Mouse (Mus musculus) common myeloid progenitor, adult 5-6 weeks (primary cell): ENCODE results near the gene Zfp598. TPM values are rescaled to one million over a fixed set of nuclear protein-coding genes. Genes with fewer than 3 reads are reported as not detected.
A peak's percentile ranks its signal among the peaks of the same experiment; 100 is the strongest.
"Not testable (repeated sequence)": the region's sequence is repeated elsewhere in the genome, so short reads cannot be mapped to it uniquely, and the experiment has no call there.

Source experiments
- ATAC-seq: replicated peaks from 2 replicates; pipeline ENCODE4 v1.8.0; 2016; ENCODE audit warnings: low read depth, mild to moderate bottlenecking, moderate TSS enrichment, inconsistent platforms; ENCODE audit not compliant: poor library complexity, severe bottlenecking
- total RNA-seq: library from RNA; stranded (forward); fragments of 200-1000, 187-1606 nt; gene quantifications from 2 replicates; pipeline ENCODE4 v1.2.3, GENCODE M21; 2017

Zfp598 gene
- total RNA-seq, 1 experiment from 2014 or later = 25.4 TPM

DNA sequence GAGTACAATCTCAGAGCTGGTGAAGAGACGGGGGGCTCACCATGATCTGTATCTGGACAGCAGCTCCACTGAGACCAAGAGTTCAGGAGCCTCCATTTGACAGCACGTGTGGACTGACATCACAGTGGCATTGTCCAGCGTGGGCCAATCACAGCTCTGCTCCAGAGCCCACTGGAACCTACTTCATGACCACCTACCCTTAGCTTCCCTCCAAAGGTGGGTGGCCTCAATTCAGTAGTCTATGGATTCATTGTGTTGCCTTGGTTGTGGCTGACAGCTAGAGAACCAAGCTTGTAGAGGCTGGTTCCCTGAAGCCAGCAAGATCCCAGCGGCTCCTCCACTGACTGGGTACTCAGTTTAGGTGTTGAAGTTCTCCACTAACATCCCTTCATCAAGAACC, 48.5 kb downstream of the Zfp598 start, which contains the start of the genes Rnf151 and Rps2:
Gene Rnf151 (minus strand): TSS at position 121 of the 400 bp plus-strand sequence.
Gene Rps2 (plus strand): TSS at position 174 of the 400 bp plus-strand sequence.
- no peak for ATAC-seq

DNA sequence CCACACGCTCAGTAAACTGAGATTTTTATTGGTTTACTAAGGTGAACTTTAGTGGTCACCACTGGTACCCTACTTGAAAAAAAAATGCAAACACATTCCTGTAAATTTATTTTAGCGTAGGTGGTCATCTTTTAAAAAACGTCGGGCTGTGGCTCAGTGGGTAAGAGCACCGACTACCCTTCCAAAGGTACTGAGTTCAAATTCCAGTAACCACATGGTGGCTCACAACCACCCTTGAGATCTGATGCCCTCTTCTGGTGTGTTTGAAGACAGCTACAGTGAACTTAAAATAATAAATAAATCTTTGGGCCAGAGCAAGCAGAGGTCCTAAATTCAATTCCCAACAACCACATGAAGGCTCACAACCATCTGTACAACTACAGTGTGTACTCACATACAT, 49.5 kb downstream of the Zfp598 start:
- not testable (repeated sequence) for ATAC-seq

DNA sequence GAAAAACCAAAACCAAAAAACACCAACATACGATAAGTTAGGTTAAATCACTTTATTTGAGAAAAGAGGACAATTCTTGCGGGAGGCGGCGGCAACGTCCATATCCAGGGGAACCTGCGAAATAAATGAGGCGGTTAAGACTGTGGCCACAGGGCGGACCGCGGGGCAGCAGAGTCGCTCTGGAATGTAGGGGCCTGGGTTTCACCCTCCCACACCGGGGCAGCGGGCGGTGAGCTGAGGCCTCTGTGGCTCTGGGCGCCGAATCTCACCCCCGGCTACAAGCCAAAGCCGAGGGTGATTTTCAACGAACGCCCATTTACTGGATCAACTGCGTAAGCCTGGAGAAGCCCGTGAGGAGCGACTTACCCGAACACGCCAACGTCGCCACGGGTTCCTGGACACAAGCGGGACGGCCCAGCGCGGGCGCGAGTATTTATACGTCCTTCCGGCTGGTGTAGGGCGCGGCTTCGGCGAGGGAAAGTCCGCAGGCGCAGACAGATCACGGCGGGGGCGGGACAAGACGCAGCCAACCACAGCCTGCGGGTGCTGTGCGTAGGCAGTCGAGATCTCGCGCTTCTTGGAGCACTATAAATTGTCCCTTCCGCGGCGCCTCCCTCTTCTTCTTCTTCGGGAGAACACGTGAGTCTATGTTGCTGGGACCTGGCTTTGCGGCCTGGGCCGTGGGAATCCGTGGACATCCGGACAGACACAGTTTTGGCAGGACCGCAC, 50.2 kb downstream of the Zfp598 start:
- peak; percentile 86 for ATAC-seq

DNA sequence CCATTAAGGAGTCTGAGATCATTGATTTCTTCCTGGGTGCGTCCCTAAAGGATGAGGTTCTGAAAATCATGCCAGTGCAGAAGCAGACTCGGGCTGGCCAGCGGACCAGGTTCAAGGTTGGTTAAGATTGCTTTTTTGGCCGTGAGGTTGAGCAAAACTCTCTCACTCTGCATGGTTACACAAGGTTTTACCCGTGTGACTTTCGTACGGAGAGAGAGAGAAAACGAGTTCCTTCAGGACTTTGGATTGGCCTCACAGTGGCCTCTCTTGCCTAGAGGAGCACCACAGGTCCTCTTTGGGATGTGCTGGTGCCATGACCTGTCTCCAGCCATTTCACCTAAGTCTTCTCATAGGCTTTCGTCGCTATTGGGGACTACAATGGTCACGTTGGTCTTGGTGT, 51.1 kb downstream of the Zfp598 start:
- ATAC-seq = not testable (repeated sequence)

DNA sequence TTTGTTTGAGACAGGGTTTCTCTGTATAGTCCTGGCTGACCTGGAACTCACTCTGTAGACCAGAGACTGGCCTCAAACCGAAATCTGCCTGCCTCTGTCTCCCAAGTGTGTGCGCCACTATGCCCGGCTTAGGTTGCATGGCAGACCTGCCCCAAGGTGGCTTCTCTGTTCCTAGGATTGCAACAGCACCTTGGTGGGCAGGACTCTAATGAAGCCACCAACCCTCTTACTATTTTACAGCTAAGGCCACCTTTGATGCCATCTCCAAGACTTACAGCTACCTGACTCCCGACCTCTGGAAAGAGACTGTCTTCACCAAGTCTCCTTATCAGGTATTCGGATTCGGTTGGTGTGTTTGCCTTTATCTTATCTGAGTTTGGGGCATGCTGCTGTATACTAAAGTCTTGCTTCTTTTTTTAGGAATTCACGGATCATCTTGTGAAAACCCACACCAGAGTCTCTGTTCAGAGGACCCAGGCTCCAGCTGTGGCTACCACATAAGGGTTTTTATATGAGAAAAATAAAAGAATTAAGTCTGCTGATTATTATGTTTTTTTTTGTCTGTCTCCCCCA, 52.0 kb downstream of the Zfp598 start:
- not testable (repeated sequence) for ATAC-seq

DNA sequence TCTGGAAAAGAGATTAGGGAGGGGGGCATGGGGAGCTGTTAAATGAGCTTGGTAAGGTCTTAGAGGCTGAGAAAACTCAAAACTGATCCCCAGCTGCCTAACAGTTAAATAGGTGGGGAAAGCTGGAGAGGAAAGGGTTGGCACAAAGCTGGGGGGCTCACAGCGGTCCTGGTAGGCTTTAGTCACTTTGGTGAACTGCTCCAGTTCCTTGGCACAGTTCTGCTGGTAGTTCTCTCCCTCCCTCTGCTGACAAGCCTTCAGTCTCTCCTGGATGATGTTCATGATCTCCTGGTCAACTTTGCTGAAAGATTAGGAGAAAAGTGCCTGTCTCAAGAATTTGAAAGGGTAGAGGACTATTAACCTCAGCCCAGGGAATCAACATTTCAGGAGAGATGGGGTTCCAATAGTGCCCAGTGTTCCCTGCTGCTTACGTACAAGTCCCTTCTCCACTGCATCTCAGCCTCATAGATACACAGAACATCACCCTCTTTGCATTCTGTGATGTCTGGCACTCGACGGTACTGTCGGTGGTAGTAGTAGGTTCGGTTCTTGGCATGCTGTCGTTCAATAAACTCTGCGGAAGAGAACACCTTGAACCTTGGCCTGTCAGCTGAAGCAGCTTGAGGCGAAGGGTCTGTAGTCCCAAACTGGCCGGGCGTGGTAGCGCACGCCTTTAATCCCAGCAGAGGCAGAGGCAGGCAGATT, 52.9 kb downstream of the Zfp598 start:
- no peak for ATAC-seq

DNA sequence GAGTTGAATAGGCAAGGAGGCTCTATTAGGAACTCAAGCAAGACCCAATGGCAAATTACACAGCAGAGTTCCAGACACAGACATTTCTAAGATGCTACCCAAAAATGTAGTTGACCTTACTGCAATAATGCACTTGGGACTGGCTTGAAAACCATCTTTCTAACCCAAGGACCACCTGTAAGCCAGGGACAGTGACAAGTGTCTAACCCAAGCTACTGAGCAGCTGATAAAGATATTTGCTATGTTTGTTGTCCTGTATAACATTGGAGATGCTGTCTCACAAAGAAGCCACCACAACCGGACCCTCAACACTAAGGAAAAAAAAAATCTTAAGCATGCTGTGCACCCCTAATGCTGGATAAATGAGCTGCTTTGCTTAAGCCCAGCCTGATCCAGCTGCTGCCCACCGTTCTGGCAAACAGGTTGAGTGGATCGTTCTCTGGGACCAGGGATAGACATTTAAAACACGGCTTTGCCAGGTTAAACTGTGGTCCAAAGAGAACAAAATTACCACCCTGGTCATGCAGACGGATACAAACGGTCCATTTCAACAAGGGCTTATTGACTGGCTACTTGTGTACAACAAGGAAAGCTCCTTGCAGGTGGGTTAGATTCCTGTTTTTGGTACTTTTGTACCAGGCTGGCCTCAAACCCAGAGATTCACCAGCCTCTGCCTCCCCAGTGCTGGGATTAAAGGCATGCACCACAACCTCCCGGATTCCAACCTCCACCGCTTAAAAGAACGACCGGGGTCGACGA, 53.8 kb downstream of the Zfp598 start:
- ATAC-seq = no peak

DNA sequence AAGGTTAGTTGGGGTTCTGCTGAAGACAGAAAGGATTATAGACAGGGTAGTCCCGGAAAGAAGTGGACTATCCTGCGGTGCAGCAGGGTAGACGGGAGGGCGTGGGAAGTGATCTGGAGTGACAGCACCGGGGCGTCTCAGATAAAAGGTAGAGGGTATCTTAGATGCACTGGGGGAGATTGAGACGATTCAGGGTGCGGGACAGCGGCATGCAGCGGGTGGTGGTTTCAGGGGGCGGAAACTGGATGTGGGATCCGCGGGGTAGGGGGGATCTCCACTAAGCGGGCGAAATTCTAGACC, 54.3 kb downstream of the Zfp598 start:
- no peak for ATAC-seq

DNA sequence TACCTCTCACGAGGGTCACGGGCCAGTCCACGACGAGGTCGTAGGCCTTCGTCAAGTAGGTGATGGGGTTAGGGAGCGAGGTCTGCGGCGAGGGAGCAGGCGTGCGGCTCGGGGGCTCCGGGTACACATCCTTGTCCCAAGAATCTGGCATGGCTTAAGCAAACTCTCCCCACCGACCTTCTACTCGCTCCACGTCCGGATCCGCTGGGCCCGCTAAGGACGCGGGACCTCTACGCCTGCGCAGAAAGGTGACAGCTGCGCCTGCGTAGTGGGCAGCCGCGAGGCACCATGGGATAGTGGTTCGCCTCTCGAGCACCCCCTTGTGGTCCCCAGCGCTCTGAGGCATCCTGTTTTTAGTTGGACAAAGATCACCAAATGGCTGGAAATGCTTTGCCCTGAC, 54.7 kb downstream of the Zfp598 start, which contains the start of gene Ndufb10:
Gene Ndufb10 (minus strand): TSS at position 295 of the 400 bp plus-strand sequence.
- ATAC-seq = peak; percentile 64

DNA sequence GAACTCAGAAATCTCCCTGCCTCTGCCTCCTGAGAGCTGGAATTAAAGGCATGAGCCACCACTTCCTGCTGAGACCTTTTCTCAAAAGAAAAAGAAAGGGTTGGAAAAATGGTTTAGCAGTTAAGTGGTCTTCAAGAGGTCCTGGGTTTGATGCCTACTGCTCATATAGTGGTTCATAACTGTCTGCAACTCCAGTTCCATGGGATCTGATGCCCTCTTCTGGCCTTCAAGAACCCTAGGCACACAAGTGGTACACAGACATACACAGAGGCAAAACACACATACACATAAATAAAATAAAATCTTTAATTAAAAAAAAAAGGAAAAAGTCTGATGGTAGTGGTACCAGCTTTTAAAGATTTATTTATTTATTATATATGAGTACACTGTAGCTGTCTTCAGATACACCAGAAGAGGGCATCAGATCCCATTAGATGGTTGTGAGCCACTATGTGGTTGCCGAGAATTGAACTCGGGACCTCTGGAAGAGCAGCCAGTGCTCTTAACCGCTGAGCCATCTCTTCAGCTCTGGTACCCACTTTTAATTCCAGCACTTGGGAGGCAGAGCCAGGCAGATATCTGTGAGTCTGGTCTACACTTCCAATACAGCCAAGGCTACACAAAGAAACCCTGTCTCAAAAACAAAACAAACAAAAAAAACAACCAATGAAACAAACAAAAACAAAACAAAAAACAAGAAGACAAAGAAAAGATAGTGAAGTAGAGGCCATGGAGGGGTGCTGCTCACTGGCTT, 56.3 kb downstream of the Zfp598 start:
- no peak for ATAC-seq

DNA sequence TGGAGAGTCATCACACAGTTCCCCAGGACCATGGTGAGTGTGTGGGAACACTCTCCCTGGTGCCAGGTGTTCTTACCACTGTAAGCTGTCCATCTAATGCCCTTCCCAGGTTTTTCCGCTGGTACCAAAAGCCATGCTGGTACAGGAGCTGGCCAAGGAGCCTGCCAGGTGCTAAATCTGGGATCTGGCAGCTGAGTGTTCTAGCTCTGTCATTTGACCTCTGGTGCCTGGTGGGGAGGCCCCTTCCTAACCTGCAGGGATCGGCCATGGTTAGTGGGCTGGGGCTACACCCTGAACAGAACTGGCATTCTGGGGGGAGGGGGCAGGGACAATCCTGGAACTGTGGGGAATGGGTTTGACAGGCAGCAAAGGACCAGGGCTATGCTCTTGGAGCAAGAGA, 58.1 kb downstream of the Zfp598 start, which contains the start of gene Rpl3l:
Gene Rpl3l (plus strand): TSS at position 203 of the 400 bp plus-strand sequence.
- no peak for ATAC-seq

DNA sequence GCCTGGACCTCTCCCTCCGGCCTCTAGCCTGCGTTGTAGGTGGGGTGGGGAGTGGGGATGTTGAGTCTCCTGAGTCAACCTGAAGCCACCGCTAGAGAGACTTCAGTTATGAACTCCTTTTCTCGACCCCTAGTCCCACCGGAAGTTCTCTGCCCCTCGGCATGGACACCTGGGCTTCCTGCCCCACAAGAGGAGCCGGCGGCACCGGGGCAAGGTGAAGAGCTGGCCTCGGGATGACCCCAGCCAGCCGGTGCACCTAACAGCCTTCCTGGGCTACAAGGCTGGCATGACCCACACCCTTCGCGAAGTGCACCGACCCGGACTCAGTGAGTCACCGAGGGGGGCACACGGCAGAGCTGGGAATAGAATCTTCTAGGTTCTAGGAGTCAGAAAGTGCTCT, 58.7 kb downstream of the Zfp598 start:
- ATAC-seq = no peak

DNA sequence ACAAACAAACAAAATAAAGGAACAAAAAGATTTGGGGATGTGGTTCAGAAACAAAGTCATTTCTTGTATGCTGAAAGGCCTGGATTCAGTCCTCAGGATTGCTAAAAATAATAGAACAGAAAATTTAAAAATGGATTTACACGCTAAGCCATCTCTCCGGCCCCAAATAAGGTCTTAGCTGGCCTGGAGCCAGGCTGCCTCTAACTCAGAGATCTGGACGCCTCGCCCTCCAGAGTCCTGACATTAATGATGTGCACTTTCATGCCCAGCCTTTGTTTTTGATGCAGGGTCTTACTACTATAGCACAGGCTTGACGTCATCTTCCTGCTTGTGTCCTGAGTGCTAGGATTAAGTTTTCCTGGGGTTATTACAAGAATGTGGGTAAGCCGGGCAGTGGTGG, 59.6 kb downstream of the Zfp598 start:
- no peak for ATAC-seq

DNA sequence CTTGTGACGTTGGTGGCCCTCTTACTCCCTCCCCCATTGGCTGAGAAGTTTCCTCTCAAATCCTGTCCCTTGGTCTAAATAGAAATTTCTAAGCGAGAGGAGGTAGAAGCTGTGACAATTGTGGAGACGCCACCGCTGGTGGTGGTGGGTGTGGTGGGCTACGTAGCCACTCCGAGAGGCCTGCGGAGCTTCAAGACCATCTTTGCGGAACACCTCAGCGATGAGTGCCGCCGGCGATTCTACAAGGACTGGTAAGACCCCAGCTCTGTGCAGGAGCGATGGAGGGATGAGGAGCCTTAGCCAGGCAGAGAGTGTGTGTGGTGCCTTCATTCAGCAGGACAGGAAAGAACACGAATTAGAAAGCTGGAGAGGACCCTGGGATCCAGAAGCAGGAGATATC, 61.3 kb downstream of the Zfp598 start:
- ATAC-seq = no peak

Other genes starting within 250 kb of the Zfp598 start
- 26.0 and 28.7 TPM in 2 replicates for gene Eci1, start 243.0 kb upstream of the Zfp598 start, total RNA-seq
- gene Dnase1l2, start 226.6 kb upstream of the Zfp598 start, total RNA-seq = 1.4 TPM in 1 of 2 replicates, not detected in the other
- 10.0 and 15.2 TPM in 2 replicates for gene E4f1, start 199.4 kb upstream of the Zfp598 start, total RNA-seq
- gene Pgp, start 199.3 kb upstream of the Zfp598 start, total RNA-seq = 21.6 and 23.5 TPM in 2 replicates
- 1.3 TPM in 1 of 2 replicates, not detected in the other for gene Bricd5, start 195.8 kb upstream of the Zfp598 start, total RNA-seq
- 9.6 and 25.7 TPM in 2 replicates for gene Mlst8, start 190.6 kb upstream of the Zfp598 start, total RNA-seq
- not detected in 2 replicates for gene Caskin1, start 181.1 kb upstream of the Zfp598 start, total RNA-seq
- gene Traf7, start 141.7 kb upstream of the Zfp598 start, total RNA-seq = 59.3 and 60.5 TPM in 2 replicates
- 0.05 TPM in 1 of 2 replicates, not detected in the other for gene Rab26, start 135.5 kb upstream of the Zfp598 start, total RNA-seq
- gene Pkd1, start 119.9 kb upstream of the Zfp598 start, total RNA-seq = 8.3 and 37.4 TPM in 2 replicates
- gene Tsc2, start 37.1 kb upstream of the Zfp598 start, total RNA-seq = 39.0 and 52.2 TPM in 2 replicates
- gene Nthl1, start 37.0 kb upstream of the Zfp598 start, total RNA-seq = 18.0 and 25.1 TPM in 2 replicates
- gene Slc9a3r2, start 19.4 kb upstream of the Zfp598 start, total RNA-seq = 1.3 and 1.4 TPM in 2 replicates
- gene Npw, start 11.2 kb upstream of the Zfp598 start, total RNA-seq = 0.27 and 1.4 TPM in 2 replicates
- not detected in 2 replicates for gene Syngr3, start 20.3 kb downstream of the Zfp598 start, total RNA-seq
- 30.9 and 44.6 TPM in 2 replicates for gene Gfer, start 26.5 kb downstream of the Zfp598 start, total RNA-seq
- gene Noxo1, start 26.5 kb downstream of the Zfp598 start, total RNA-seq = 0.69 and 18.3 TPM in 2 replicates
- 43.3 and 46.1 TPM in 2 replicates for gene Tbl3, start 38.0 kb downstream of the Zfp598 start, total RNA-seq
- gene Rnf151, start 48.4 kb downstream of the Zfp598 start, total RNA-seq = not detected in 2 replicates
- 1,725 and 1,907 TPM in 2 replicates for gene Rps2, start 48.4 kb downstream of the Zfp598 start, total RNA-seq
- gene Ndufb10, start 54.8 kb downstream of the Zfp598 start, total RNA-seq = 192 and 287 TPM in 2 replicates
- 0.50 TPM in 1 of 2 replicates, not detected in the other for gene Rpl3l, start 58.1 kb downstream of the Zfp598 start, total RNA-seq
- gene Msrb1, start 67.0 kb downstream of the Zfp598 start, total RNA-seq = 41.2 and 41.7 TPM in 2 replicates
- gene Hs3st6, start 83.3 kb downstream of the Zfp598 start, total RNA-seq = not detected in 2 replicates
- gene Meiob, start 134.6 kb downstream of the Zfp598 start, total RNA-seq = 0.55 TPM in 1 of 2 replicates, not detected in the other
- gene Hagh, start 170.5 kb downstream of the Zfp598 start, total RNA-seq = 21.5 and 26.7 TPM in 2 replicates
- 24.6 and 25.9 TPM in 2 replicates for gene Fahd1, start 180.7 kb downstream of the Zfp598 start, total RNA-seq
- not detected in 2 replicates for gene Igfals, start 196.3 kb downstream of the Zfp598 start, total RNA-seq
- gene Nubp2, start 216.7 kb downstream of the Zfp598 start, total RNA-seq = 35.6 and 45.6 TPM in 2 replicates
- gene Spsb3, start 217.0 kb downstream of the Zfp598 start, total RNA-seq = 14.8 and 21.5 TPM in 2 replicates
- 9.2 and 22.7 TPM in 2 replicates for gene Eme2, start 225.4 kb downstream of the Zfp598 start, total RNA-seq
- gene Mrps34, start 225.4 kb downstream of the Zfp598 start, total RNA-seq = 21.6 and 22.0 TPM in 2 replicates
- gene Nme3, start 226.8 kb downstream of the Zfp598 start, total RNA-seq = 35.0 and 36.0 TPM in 2 replicates